Mouse (Mus musculus): ENCODE results near the gene 4930507D05Rik. TPM values are rescaled to one million over a fixed set of nuclear protein-coding genes. Genes with fewer than 3 reads are reported as not detected.
"Not testable (repeated sequence)": the region's sequence is repeated elsewhere in the genome, so short reads cannot be mapped to it uniquely, and the experiment has no call there.

Gene 4930507D05Rik
- total RNA-seq, 2 experiments from 2014 or later = 0.42 TPM

- no peak for DNase-seq
These were observed 27.7 kb downstream of the 4930507D05Rik start for GRCm38 (mm10) chr10:62476980-62477379.

- no peak for DNase-seq
These were observed 32.0 kb downstream of the 4930507D05Rik start for GRCm38 (mm10) chr10:62481108-62481852.

- DNase-seq = peak; percentile 71
These were observed 36.7 kb downstream of the 4930507D05Rik start for GRCm38 (mm10) chr10:62485878-62486582.

- DNase-seq = peak; percentile 100
These were observed 37.5 kb downstream of the 4930507D05Rik start, which contains the start of gene Vps26a for GRCm38 (mm10) chr10:62486618-62487415. TSS of gene Vps26a (minus strand) at chr10:62486805.

- peak; percentile 62 for DNase-seq
These were observed 39.0 kb downstream of the 4930507D05Rik start for GRCm38 (mm10) chr10:62488266-62488665.

GRCm38 (mm10) chr10:62491681-62492080 is 42.4 kb downstream of the 4930507D05Rik start:
- not testable (repeated sequence) for DNase-seq

- peak; percentile 72 for DNase-seq
These were observed 51.0 kb downstream of the 4930507D05Rik start for GRCm38 (mm10) chr10:62500088-62500915.

Other genes starting within 250 kb of the 4930507D05Rik start
- 10 to 100 TPM; 16.4 to 23.6 TPM for gene Tspan15, start 218.2 kb upstream of the 4930507D05Rik start, total RNA-seq (2021)
- 1 to 10 TPM; 9.0 to 9.5 TPM for gene Tacr2, start 197.1 kb upstream of the 4930507D05Rik start, total RNA-seq (2021)
- 10 to 100 TPM; 27.3 to 38.4 TPM for gene Hk1, start 69.6 kb upstream of the 4930507D05Rik start, total RNA-seq (2021)
- under 1 TPM in 1 of 2 experiments, not detected in 1; 0.30 TPM for gene Hkdc1, start 27.0 kb upstream of the 4930507D05Rik start, total RNA-seq (2021)
- gene Supv3l1, start 249 bp downstream of the 4930507D05Rik start, total RNA-seq (2021) = 10 to 100 TPM; 34.5 to 41.8 TPM
- gene Vps26a, start 37.3 kb downstream of the 4930507D05Rik start, total RNA-seq (2021) = 10 to 100 TPM; 42.9 to 48.3 TPM
- gene Srgn, start 78.0 kb downstream of the 4930507D05Rik start, total RNA-seq (2021) = 10 to 100 TPM; 41.3 to 44.6 TPM
- gene Kif1bp, start 129.0 kb downstream of the 4930507D05Rik start, total RNA-seq (2021) = 10 to 100 TPM; 35.0 to 36.9 TPM
- 10 to 100 TPM; 52.2 to 54.8 TPM for gene Ddx21, start 152.8 kb downstream of the 4930507D05Rik start, total RNA-seq (2021)
- gene Ddx50, start 201.7 kb downstream of the 4930507D05Rik start, total RNA-seq (2021) = 100 to 1,000 TPM; 115 to 120 TPM

Measured in adrenal gland, postnatal 10 days (tissue).